Mouse (Mus musculus): ENCODE measurements around the gene Aldh3b3.

DNA sequence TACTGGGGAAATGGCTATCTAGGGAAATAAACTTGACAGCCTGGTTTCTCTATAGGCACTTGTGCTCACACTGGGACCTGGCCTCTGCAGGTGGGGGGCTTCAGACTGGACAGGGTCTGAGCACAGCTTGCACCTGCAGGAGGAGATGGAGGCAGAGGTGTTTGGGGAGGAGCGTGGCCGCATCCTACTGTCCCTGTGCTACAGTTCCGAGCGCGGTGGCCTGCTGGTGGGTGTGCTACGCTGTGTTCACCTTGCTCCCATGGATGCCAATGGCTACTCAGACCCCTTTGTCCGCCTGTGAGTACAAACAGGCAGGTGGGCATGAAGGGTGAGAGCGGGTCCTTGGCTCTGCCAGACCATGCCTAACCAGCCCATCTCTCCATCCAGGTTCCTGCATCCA lies 47.5 kb downstream of the Aldh3b3 start:
- TF ChIP-seq CTCF (IDR thresholded peaks at IDR 0.05) = no peak
- TF ChIP-seq EP300 (IDR thresholded peaks at IDR 0.05) = no peak
